Mouse (Mus musculus) CD4-positive, CD25-positive, alpha-beta regulatory T cell, adult 2 months (primary cell): Measurements from ENCODE around the gene Npc2.

ENCODE experiments used
- DNase-seq: peaks from one replicate; pipeline ENCODE4 v3.0.0-alpha.2; 2012; ENCODE audit warnings: low read depth, low spot score

Gene Npc2

GRCm38 (mm10) chr12:84728421-84728820 lies 44.5 kb downstream of the Npc2 start:
- DNase-seq, result no peak

GRCm38 (mm10) chr12:84727434-84727833 lies 45.5 kb downstream of the Npc2 start:
- no peak for DNase-seq

- DNase-seq, result no peak
Observed at GRCm38 (mm10) chr12:84726986-84727385, 46.0 kb downstream of the Npc2 start.

- DNase-seq, result no peak
Observed at GRCm38 (mm10) chr12:84726391-84726790, 46.6 kb downstream of the Npc2 start.

- DNase-seq, result no peak
Observed at GRCm38 (mm10) chr12:84718462-84719244, 54.3 kb downstream of the Npc2 start.

GRCm38 (mm10) chr12:84714578-84714977 lies 58.4 kb downstream of the Npc2 start:
- no peak for DNase-seq

GRCm38 (mm10) chr12:84709842-84710439 lies 63.0 kb downstream of the Npc2 start:
- DNase-seq, result no peak

GRCm38 (mm10) chr12:84707804-84708203 lies 65.1 kb downstream of the Npc2 start:
- DNase-seq, result no peak

- DNase-seq, result no peak
Observed at GRCm38 (mm10) chr12:84706886-84707285, 66.1 kb downstream of the Npc2 start.
